Comparison of ENCODE assay signal across 9 mouse cellular contexts in genomic region chr13:23792520-23792919, GRCm38 (mm10). TPM values are rescaled to one million over a fixed set of nuclear protein-coding genes. Genes with fewer than 3 reads are reported as not detected.
DNase-seq lines count a peak whose midpoint lies in the region; ATAC-seq lines count a peak whose summit lies in the region.
"Had no signal": no experiment of that assay in that cellular context is flagged by ENCODE, and none has a peak within 500 bp of the region (broad histone marks: within the 10 kb centered on the region; RNA-seq: fewer than 3 reads in every experiment).

No protein-coding gene starts in this region.

- DNase-seq in heart, postnatal 10 days = peak; percentile 38 to 67
- DNase-seq in heart, postnatal 25 days (ENCODE audit: low spot score) = no peak
- peak; percentile 8 to 47 for DNase-seq in CD8-positive naive resting alpha-beta T cell, adult 2 months (ENCODE audit: low read depth in 2 of 2, low spot score in 2 of 2)
- DNase-seq in brain, adult 2 months (ENCODE audit: low read depth, low spot score) = peak; percentile 75
- DNase-seq in layer of hippocampus, adult 11-12 months (ENCODE audit: low spot score) = peak; percentile 48
- peak; percentile 79 for DNase-seq in lung, postnatal 36 days
- DNase-seq in splenic B cell, adult 2 months (ENCODE audit: low read depth, low spot score) = peak; percentile 84

- no peaks in the 10 kb centered on the region for H3K27me3 ChIP-seq in splenic B cell, adult 2 months (ENCODE audit: control insufficient read depth, insufficient read depth, low read length, poor library complexity, severe bottlenecking)
- H3K27me3 ChIP-seq: embryonic facial prominence, embryonic 13.5 days had no signal

- H3K36me3 ChIP-seq in splenic B cell, adult 2 months (ENCODE audit: control insufficient read depth, insufficient read depth, low read length, poor library complexity, severe bottlenecking) = no peaks in the 10 kb centered on the region
- H3K36me3 ChIP-seq: embryonic facial prominence, embryonic 13.5 days had no signal

- intact Hi-C loops in heart, postnatal 10 days (cut with DNase I) = loop anchor here (1.0 to 5.0 kb wide), 3 partner anchors 93 to 504 kb away; no protein-coding TSS in a partner anchor
- intact Hi-C loops in heart, postnatal 25 days (cut with DNase I) = loop anchor here (2.0 to 5.0 kb wide), 3 partner anchors 95 to 504 kb away; partner anchors contain the start of gene Carmil1

- ATAC-seq in erythroid progenitor cell, adult 5-6 weeks (replicated peaks; ENCODE audit: low FRiP score, poor library complexity, severe bottlenecking) = 0 out of 2 replicates have a peak, but pooled peaks have one; percentile 61

RNA-seq across cellular contexts. Expression of gene Slc17a2, which starts 14.3 kb away (rescaled TPM):
- not detected for total RNA-seq in heart, postnatal 10 days (2021)
- not detected for total RNA-seq in heart, postnatal 25 days (2021)
- total RNA-seq in erythroid progenitor cell, adult 5-6 weeks (2015; ENCODE audit: low replicate concordance) = not detected in 2 replicates
- total RNA-seq in erythroid progenitor cell, adult 5-6 weeks (2017; ENCODE audit: low replicate concordance) = not detected in 2 replicates

RNA-seq across cellular contexts. Expression of gene Trim38, which starts 22.8 kb away (rescaled TPM):
- not detected for total RNA-seq in heart, postnatal 10 days (2021)
- total RNA-seq in heart, postnatal 25 days (2021) = not detected
- not detected in 2 replicates for total RNA-seq in erythroid progenitor cell, adult 5-6 weeks (2015; ENCODE audit: low replicate concordance)
- total RNA-seq in erythroid progenitor cell, adult 5-6 weeks (2017; ENCODE audit: low replicate concordance) = 0.39 TPM in 1 of 2 replicates, not detected in the other

RNA-seq across cellular contexts. Expression of gene Hist1h1a, which starts 29.1 kb away (rescaled TPM):
- total RNA-seq in heart, postnatal 10 days (2021) = 100 to 1,000 TPM; 109 to 127 TPM
- 1 to 10 TPM; 5.4 to 9.2 TPM for total RNA-seq in heart, postnatal 25 days (2021)
- total RNA-seq in erythroid progenitor cell, adult 5-6 weeks (2015; ENCODE audit: low replicate concordance) = 666 and 715 TPM in 2 replicates
- 4,010 and 6,111 TPM in 2 replicates for total RNA-seq in erythroid progenitor cell, adult 5-6 weeks (2017; ENCODE audit: low replicate concordance)

RNA-seq across cellular contexts. Expression of gene Hist1h3a, which starts 30.3 kb away (rescaled TPM):
- 100 to 1,000 TPM; 160 to 202 TPM for total RNA-seq in heart, postnatal 10 days (2021)
- total RNA-seq in heart, postnatal 25 days (2021) = 10 to 100 TPM; 15.8 to 18.0 TPM
- 238 and 271 TPM in 2 replicates for total RNA-seq in erythroid progenitor cell, adult 5-6 weeks (2015; ENCODE audit: low replicate concordance)
- 723 and 806 TPM in 2 replicates for total RNA-seq in erythroid progenitor cell, adult 5-6 weeks (2017; ENCODE audit: low replicate concordance)

RNA-seq across cellular contexts. Expression of gene Hist1h4a, which starts 31.5 kb away (rescaled TPM):
- total RNA-seq in heart, postnatal 10 days (2021) = 100 to 1,000 TPM; 162 to 177 TPM
- 10 to 100 TPM; 12.6 to 15.8 TPM for total RNA-seq in heart, postnatal 25 days (2021)
- 142 and 188 TPM in 2 replicates for total RNA-seq in erythroid progenitor cell, adult 5-6 weeks (2015; ENCODE audit: low replicate concordance)
- total RNA-seq in erythroid progenitor cell, adult 5-6 weeks (2017; ENCODE audit: low replicate concordance) = 706 and 1,369 TPM in 2 replicates

Comparison
In these comparisons a context has a peak if more than half of its experiments do, and no peak if none do; other contexts are left out.
1. RNA of gene Hist1h1a, which starts 29.1 kb away (total RNA-seq): 666 to 6,111 TPM in erythroid progenitor cell, adult 5-6 weeks and 109 to 127 TPM in heart, postnatal 10 days; 5.4 to 9.2 TPM in heart, postnatal 25 days; every median in the first group is over 10 times any median in the second.